Mouse (Mus musculus): Measurements from ENCODE around the gene Tor3a.

DNA sequence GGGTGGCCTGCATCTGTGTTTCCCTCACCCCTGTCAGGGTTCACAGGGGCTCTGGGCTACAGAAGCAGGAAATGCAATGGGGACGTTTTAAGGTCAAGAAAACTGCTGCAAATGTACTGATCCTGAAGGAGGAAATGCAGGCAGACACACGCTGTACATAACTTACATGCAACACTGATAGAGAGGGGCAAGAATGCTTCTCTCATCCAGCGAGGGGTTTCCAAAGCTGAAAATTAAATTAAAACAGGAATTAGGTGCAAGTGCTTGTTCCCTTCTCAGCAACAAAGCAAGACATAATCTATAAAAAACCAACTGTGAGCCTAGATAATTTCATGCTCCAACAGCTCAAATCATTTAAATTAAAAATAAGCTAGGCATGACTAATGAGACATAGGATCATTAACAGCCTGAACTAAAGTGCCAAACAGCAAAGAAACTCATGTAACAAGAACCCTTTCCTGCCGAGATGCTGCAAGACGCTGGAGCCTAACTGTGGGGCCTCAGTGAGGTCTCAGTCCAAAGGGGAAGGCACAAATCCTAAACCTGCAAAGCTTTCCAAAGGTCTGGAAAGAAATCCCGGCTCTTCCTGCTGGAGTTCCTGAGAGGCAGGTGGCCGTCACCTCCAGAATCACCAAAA is 12.0 kb upstream of the Tor3a start:
- TF ChIP-seq CTCF (IDR thresholded peaks at IDR 0.05; ENCODE audit: low read depth): no peak
- no peak for TF ChIP-seq EP300 (optimal IDR thresholded peaks at IDR 0.05)

Data from stomach, postnatal 0 days (tissue).